Mouse (Mus musculus): ENCODE data around the gene Cd300ld4. TPM values are rescaled to one million over a fixed set of nuclear protein-coding genes. Genes with fewer than 3 reads are reported as not detected.

Cd300ld4 gene
- polyA plus RNA-seq (2012; rRNA removed), result 1.4 and 1.7 TPM in 2 replicates

DNA sequence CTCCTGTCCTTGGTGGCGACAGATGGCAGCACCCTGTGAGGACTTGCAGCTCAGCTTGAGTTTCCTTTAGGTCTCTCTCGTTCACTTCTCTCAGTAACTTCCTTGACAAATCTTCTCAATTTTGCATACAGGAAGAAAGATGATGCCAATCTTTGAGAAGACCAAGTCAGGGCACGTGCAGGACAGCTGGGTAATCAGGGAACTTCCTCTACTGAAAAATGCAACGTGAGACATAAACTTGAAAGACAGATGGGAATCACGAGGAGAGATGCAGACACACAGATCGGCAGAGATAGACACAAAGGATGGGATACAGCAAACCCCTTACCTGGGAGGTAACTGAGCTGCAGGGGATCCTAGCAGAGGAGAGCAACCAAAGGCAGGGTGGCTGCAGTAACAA, at the start of gene Cd300ld4:
Gene Cd300ld4, minus strand, starts transcription at position 101 of the 400 bp plus-strand sequence.

DNA sequence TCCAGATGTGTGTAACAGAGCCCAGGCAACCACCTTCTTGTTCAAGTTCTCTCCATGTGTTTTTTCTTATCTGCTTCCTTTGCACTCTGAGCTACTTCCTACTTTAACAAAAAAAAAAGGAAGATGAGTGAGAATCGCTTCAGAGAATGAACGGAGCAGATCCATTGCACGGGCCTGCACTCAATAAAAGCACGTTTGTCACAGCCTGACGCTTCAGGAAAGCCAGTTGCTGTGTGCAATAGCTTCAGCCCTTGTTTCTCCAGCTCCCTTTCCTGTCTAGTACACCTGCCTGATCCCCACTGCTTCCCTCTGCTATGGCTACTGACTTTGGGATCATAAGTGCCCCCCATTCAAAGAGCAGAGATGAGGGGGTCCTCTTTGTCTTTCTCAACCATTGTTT, 35.3 kb upstream of the Cd300ld4 start, which contains the start of gene Cd300e:
Gene Cd300e, minus strand, starts transcription at position 101 of the 400 bp plus-strand sequence.

GRCm38 (mm10) chr11:115048259-115048658, 21.4 kb upstream of the Cd300ld4 start, which contains the start of gene Cd300ld3:
TSS of gene Cd300ld3 (minus strand) at chr11:115048409.

DNA sequence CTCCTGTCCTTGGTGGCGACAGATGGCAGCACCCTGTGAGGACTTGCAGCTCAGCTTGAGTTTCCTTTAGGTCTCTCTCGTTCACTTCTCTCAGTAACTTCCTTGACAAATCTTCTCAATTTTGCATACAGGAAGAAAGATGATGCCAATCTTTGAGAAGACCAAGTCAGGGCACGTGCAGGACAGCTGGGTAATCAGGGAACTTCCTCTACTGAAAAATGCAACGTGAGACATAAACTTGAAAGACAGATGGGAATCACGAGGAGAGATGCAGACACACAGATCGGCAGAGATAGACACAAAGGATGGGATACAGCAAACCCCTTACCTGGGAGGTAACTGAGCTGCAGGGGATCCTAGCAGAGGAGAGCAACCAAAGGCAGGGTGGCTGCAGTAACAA, 10.9 kb upstream of the Cd300ld4 start, which contains the start of gene Cd300ld5:
Gene Cd300ld5, minus strand, starts transcription at position 101 of the 400 bp plus-strand sequence.

GRCm38 (mm10) chr11:115016093-115016492, 10.7 kb downstream of the Cd300ld4 start, which contains the start of gene Cd300ld2:
TSS of gene Cd300ld2 (minus strand) at chr11:115016193.

GRCm38 (mm10) chr11:115001474-115002040, 25.3 kb downstream of the Cd300ld4 start, which contains the start of gene Cd300c2:
TSS of gene Cd300c2 (minus strand) at chr11:115001880.

DNA sequence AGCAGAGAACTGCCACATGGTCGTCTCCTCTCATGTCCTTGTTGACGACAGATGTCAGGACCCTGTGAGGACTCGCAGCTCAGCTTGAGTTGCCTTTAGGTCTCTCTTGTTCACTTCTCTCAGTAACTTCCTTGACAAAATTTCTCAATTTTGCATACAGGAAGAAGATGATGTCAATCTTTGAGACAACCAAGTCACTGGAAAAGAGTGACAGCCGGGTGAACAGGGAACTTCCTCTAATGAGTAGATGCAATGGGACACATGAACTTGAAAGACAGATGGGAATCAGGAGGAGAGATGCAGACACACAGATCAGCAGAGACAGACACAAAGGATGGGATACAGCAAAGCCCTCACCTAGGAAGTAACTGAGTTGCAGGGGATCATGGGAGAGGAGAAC, 37.0 kb downstream of the Cd300ld4 start, which contains the start of gene Cd300ld:
Gene Cd300ld, minus strand, starts transcription at position 130 of the 400 bp plus-strand sequence.

Other genes starting within 250 kb of the Cd300ld4 start
- 10.0 and 13.6 TPM in 2 replicates for gene Btbd17, start 231.1 kb downstream of the Cd300ld4 start, polyA plus RNA-seq (2012; rRNA removed)
- gene Gpr142, start 228.1 kb downstream of the Cd300ld4 start, polyA plus RNA-seq (2012; rRNA removed), result 1.4 and 1.6 TPM in 2 replicates
- 51.7 and 58.2 TPM in 2 replicates for gene Gprc5c, start 175.9 kb downstream of the Cd300ld4 start, polyA plus RNA-seq (2012; rRNA removed)
- gene Cd300a, start 137.0 kb downstream of the Cd300ld4 start, polyA plus RNA-seq (2012; rRNA removed), result 1.4 and 1.5 TPM in 2 replicates
- gene Cd300lb, start 92.6 kb downstream of the Cd300ld4 start, polyA plus RNA-seq (2012; rRNA removed), result 1.1 and 1.4 TPM in 2 replicates
- gene Cd300c, start 57.9 kb downstream of the Cd300ld4 start, polyA plus RNA-seq (2012; rRNA removed), result 0.36 TPM in 1 of 2 replicates, not detected in the other
- gene Cd300ld, start 37.1 kb downstream of the Cd300ld4 start, polyA plus RNA-seq (2012; rRNA removed), result 1.3 and 1.7 TPM in 2 replicates
- 4.0 and 5.3 TPM in 2 replicates for gene Cd300c2, start 25.1 kb downstream of the Cd300ld4 start, polyA plus RNA-seq (2012; rRNA removed)
- gene Cd300ld2, start 10.8 kb downstream of the Cd300ld4 start, polyA plus RNA-seq (2012; rRNA removed), result 0.28 TPM in 1 of 2 replicates, not detected in the other
- 0.68 and 1.7 TPM in 2 replicates for gene Cd300ld5, start 10.8 kb upstream of the Cd300ld4 start, polyA plus RNA-seq (2012; rRNA removed)
- 12.6 and 13.7 TPM in 2 replicates for gene Cd300ld3, start 21.4 kb upstream of the Cd300ld4 start, polyA plus RNA-seq (2012; rRNA removed)
- 0.25 and 0.31 TPM in 2 replicates for gene Cd300e, start 35.2 kb upstream of the Cd300ld4 start, polyA plus RNA-seq (2012; rRNA removed)
- gene Rab37, start 64.4 kb upstream of the Cd300ld4 start, polyA plus RNA-seq (2012; rRNA removed), result 2.0 and 2.7 TPM in 2 replicates
- gene Cd300lf, start 107.0 kb upstream of the Cd300ld4 start, polyA plus RNA-seq (2012; rRNA removed), result 1.3 and 1.5 TPM in 2 replicates
- gene Slc9a3r1, start 136.3 kb upstream of the Cd300ld4 start, polyA plus RNA-seq (2012; rRNA removed), result 62.3 and 69.3 TPM in 2 replicates
- 25.3 and 25.6 TPM in 2 replicates for gene Tmem104, start 160.5 kb upstream of the Cd300ld4 start, polyA plus RNA-seq (2012; rRNA removed)
- gene Nat9, start 160.8 kb upstream of the Cd300ld4 start, polyA plus RNA-seq (2012; rRNA removed), result 40.2 and 52.1 TPM in 2 replicates
- 14.8 and 16.5 TPM in 2 replicates for gene Grin2c, start 240.2 kb upstream of the Cd300ld4 start, polyA plus RNA-seq (2012; rRNA removed)